Mouse (Mus musculus) liver, adult 2 months (tissue): Measurements from ENCODE around the gene C2cd5.
A peak's percentile ranks its signal among the peaks of the same experiment; 100 is the strongest.

Source experiments
- CTCF ChIP-seq: fragments of 200-500 bp; IDR thresholded peaks from 2 replicates; pipeline ENCODE4 v1.5.1; 2011; ENCODE audit warnings: low read depth, low read length, control low read depth
- POLR2A ChIP-seq: fragments of 200-500 bp; IDR thresholded peaks from 2 replicates; pipeline ENCODE4 v1.6.1; 2011; ENCODE audit warnings: low read length, control low read depth; ENCODE audit not compliant: insufficient read depth; ENCODE audit errors: extremely low read depth

DNA sequence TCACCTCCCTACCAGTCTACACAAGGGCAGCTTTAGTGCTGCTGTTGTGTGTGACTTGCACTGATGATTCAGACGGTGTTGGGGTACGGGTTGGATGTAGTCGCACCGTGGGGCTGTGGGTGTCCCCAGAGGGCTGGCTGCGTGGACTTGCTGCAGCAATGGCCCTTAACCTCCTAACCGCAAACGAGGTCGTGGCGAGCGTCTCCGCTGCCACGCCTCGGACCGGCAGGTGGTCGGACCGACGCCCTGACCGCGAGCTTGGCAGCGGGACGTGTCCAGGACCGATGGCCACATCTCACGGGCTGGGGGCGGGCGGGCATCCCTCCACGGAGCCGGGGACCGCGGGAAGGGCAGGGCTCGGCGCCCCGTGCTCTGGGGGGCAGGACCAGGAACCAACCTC, 660 bp downstream of the C2cd5 start:
- TF ChIP-seq CTCF (peak; percentile 28; the same call in 1 of the 2 replicates), POLR2A (no peak)
